Mouse (Mus musculus) G1E (cell line): Measurements from ENCODE around the gene Gm9903.

Source experiments
- CTCF ChIP-seq: IDR thresholded peaks from 2 replicates; pipeline ENCODE4 v1.5.1; 2012; ENCODE audit warnings: low read depth, low read length, inconsistent platforms, mixed read lengths
- GATA1 ChIP-seq: IDR thresholded peaks from 2 replicates; pipeline ENCODE4 v1.6.1; 2012; ENCODE audit warnings: borderline replicate concordance, low read length, inconsistent platforms, mixed read lengths

GRCm38 (mm10) chr5:33656739-33657138 is 27.0 kb downstream of the Gm9903 start:
- no peak for TF ChIP-seq CTCF
- TF ChIP-seq GATA1 = no peak
